Mouse (Mus musculus): ENCODE measurements around the gene Ccdc115. TPM values are rescaled to one million over a fixed set of nuclear protein-coding genes. Genes with fewer than 3 reads are reported as not detected.

Gene Ccdc115
- polyA plus RNA-seq, 1 experiment from 2014 or later = 73.2 TPM

GRCm38 (mm10) chr1:34389234-34389891, 50.1 kb downstream of the Ccdc115 start:
- H3K4me3 ChIP-seq (replicated peaks) = no peak overlapping the region
- H3K9me3 ChIP-seq = no peaks in the 10 kb centered on the region
- no peaks in the 10 kb centered on the region for H3K36me3 ChIP-seq
- no peaks in the 10 kb centered on the region for H3K27me3 ChIP-seq
- no peaks in the 10 kb centered on the region for H3K4me1 ChIP-seq (replicated peaks)
- ATAC-seq = no peak
- 79% methylated on average over 6 of the region's 6 CpGs for WGBS
- H3K4me2 ChIP-seq (replicated peaks) = no peak overlapping the region
- H3K27ac ChIP-seq = no peak overlapping the region
- H3K9ac ChIP-seq (replicated peaks) = no peak overlapping the region

- no peaks in the 10 kb centered on the region for H3K27me3 ChIP-seq
- no peak overlapping the region for H3K4me2 ChIP-seq (replicated peaks)
- H3K4me3 ChIP-seq (replicated peaks) = no peak overlapping the region
- no peaks in the 10 kb centered on the region for H3K36me3 ChIP-seq
- WGBS = 95% methylated on average over 11 of the region's 11 CpGs
- H3K4me1 ChIP-seq (replicated peaks) = no peaks in the 10 kb centered on the region
- H3K9ac ChIP-seq (replicated peaks) = no peak overlapping the region
- no peak overlapping the region for H3K27ac ChIP-seq
- H3K9me3 ChIP-seq = no peaks in the 10 kb centered on the region
- no peak for ATAC-seq
Observed at GRCm38 (mm10) chr1:34388849-34389233, 50.6 kb downstream of the Ccdc115 start.

- WGBS = 69% methylated on average over 12 of the region's 12 CpGs
- H3K9ac ChIP-seq (replicated peaks) = no peak overlapping the region
- H3K4me2 ChIP-seq (replicated peaks) = no peak overlapping the region
- H3K27ac ChIP-seq = no peak overlapping the region
- no peaks in the 10 kb centered on the region for H3K9me3 ChIP-seq
- no peak for ATAC-seq
- no peaks in the 10 kb centered on the region for H3K36me3 ChIP-seq
- no peaks in the 10 kb centered on the region for H3K4me1 ChIP-seq (replicated peaks)
- H3K4me3 ChIP-seq (replicated peaks) = no peak overlapping the region
- H3K27me3 ChIP-seq = no peaks in the 10 kb centered on the region
Observed at GRCm38 (mm10) chr1:34387346-34388327, 51.8 kb downstream of the Ccdc115 start.

Small RNA genes lying within 50 kb of the gene (microRNA-seq; reads per million reads assigned to microRNA genes)
- gene Mir5103 = 0.82 reads per million

Other genes starting within 250 kb of the Ccdc115 start
- 62.6 and 63.1 TPM in 2 replicates for gene Imp4, start 179 bp upstream of the Ccdc115 start, polyA plus RNA-seq (2015; fragmentation: Nextera tagmentation; extraction: Ambion mirVana)
- 6.0 and 6.2 TPM in 2 replicates for gene Ptpn18, start 20.1 kb upstream of the Ccdc115 start, polyA plus RNA-seq (2015; fragmentation: Nextera tagmentation; extraction: Ambion mirVana)
- gene Prss39, start 58.7 kb upstream of the Ccdc115 start, polyA plus RNA-seq (2015; fragmentation: Nextera tagmentation; extraction: Ambion mirVana) = not detected in 2 replicates
- gene Cfc1, start 96.0 kb upstream of the Ccdc115 start, polyA plus RNA-seq (2015; fragmentation: Nextera tagmentation; extraction: Ambion mirVana) = not detected in 2 replicates
- gene Prss40, start 121.3 kb upstream of the Ccdc115 start, polyA plus RNA-seq (2015; fragmentation: Nextera tagmentation; extraction: Ambion mirVana) = not detected in 2 replicates
- 23.1 and 23.5 TPM in 2 replicates for gene Amer3, start 140.0 kb upstream of the Ccdc115 start, polyA plus RNA-seq (2015; fragmentation: Nextera tagmentation; extraction: Ambion mirVana)

All from midbrain, embryonic 13.5 days (tissue).